Mouse (Mus musculus) limb, embryonic 12.5 days (tissue): Measurements from ENCODE around the gene Evx1. TPM values are rescaled to one million over a fixed set of nuclear protein-coding genes. Genes with fewer than 3 reads are reported as not detected.
A peak's percentile ranks its signal among the peaks of the same experiment; 100 is the strongest.
"Not testable (repeated sequence)": the region's sequence is repeated elsewhere in the genome, so short reads cannot be mapped to it uniquely, and the experiment has no call there.

Experiments
- ATAC-seq: fragments of 200-750 bp; cut with Nextera tagmentation; 2 replicates; pipeline ENCODE4 v1.8.0; 2017; ENCODE audit warnings: low read depth, moderate TSS enrichment; ENCODE audit not compliant: insufficient number of reproducible peaks, insufficient read depth, low FRiP score, low TSS enrichment
- H3K27ac ChIP-seq: fragments of 300-500 bp; sonication (generic); 2 replicates; pipeline ENCODE4 v1.5.1; 2016; ENCODE audit warnings: mild to moderate bottlenecking, moderate library complexity
- H3K27me3 ChIP-seq: fragments of 300-500 bp; sonication (generic); 2 replicates; pipeline ENCODE4 v1.6.1; 2016; ENCODE audit warnings: mild to moderate bottlenecking, moderate library complexity
- H3K36me3 ChIP-seq: fragments of 300-500 bp; sonication (generic); 2 replicates; pipeline ENCODE4 v1.6.1; 2016; ENCODE audit warnings: mild to moderate bottlenecking, moderate library complexity
- H3K4me1 ChIP-seq: fragments of 300-500 bp; sonication (generic); replicated peaks from 2 replicates; pipeline ENCODE4 v1.6.1; 2016
- H3K4me2 ChIP-seq: fragments of 300-500 bp; sonication (generic); 2 replicates; pipeline ENCODE4 v1.6.1; 2016; ENCODE audit warnings: mild to moderate bottlenecking, moderate library complexity
- H3K4me3 ChIP-seq: fragments of 300-500 bp; sonication (generic); replicated peaks from 2 replicates; pipeline ENCODE4 v1.5.1; 2016; ENCODE audit warnings: mild to moderate bottlenecking
- H3K9ac ChIP-seq: fragments of 300-500 bp; sonication (generic); replicated peaks from 2 replicates; pipeline ENCODE4 v1.6.1; 2016; ENCODE audit warnings: mild to moderate bottlenecking, moderate library complexity
- H3K9me3 ChIP-seq: fragments of 300-500 bp; sonication (generic); 2 replicates; pipeline ENCODE4 v1.6.1; 2016; ENCODE audit warnings: mild to moderate bottlenecking, moderate library complexity
- WGBS: fragments of 180-500 bp; shearing (Covaris S2); methylation state at CpG from one replicate; pipeline ENCODE4 v1.1.7; 2016; 5-methylcytosine and 5-hydroxymethylcytosine counted together
- polyA plus RNA-seq: library from polyadenylated mRNA; unstranded; fragments of >200 nt; fragmentation: Nextera tagmentation; extraction: Ambion mirVana; gene quantifications from 2 replicates; pipeline ENCODE4 v1.2.1, GENCODE M21; 2016

Evx1 gene
- polyA plus RNA-seq, 1 experiment from 2014 or later, result 5.2 TPM

DNA sequence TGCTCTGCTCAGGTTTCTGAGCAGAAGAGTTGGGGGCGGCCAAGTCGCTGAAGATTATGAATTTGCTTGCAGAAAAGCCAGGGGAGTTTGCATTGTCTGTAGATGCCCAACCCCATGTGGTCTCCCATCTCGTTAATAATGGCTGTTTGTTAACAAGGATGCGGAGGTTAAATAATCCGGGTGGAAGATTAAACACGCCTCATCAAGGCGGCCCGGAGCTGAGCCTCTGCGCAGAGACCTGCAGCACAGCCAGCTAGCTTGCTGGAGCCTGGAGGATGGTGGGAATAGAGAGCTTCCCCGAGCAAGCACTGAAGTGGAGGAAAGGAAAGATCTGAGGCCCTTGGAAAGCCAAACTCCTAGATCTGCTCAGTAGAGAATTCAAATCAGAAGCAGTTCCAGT, 10.0 kb downstream of the Evx1 start:
- 1% methylated on average over 10 of the region's 10 CpGs for WGBS
- H3K9me3 ChIP-seq, result no peaks in the 10 kb centered on the region
- no peak overlapping the region for H3K9ac ChIP-seq
- H3K4me3 ChIP-seq, result peak overlapping the region; percentile 11; the same call in 1 of the 2 replicates
- peaks cover 77% of the 10 kb centered on the region for H3K27me3 ChIP-seq
- no peak overlapping the region for H3K27ac ChIP-seq
- ATAC-seq, result no peak
- H3K4me1 ChIP-seq, result peaks cover 24% of the 10 kb centered on the region
- no peaks in the 10 kb centered on the region for H3K36me3 ChIP-seq
- H3K4me2 ChIP-seq, result peak overlapping the region; percentile 40

DNA sequence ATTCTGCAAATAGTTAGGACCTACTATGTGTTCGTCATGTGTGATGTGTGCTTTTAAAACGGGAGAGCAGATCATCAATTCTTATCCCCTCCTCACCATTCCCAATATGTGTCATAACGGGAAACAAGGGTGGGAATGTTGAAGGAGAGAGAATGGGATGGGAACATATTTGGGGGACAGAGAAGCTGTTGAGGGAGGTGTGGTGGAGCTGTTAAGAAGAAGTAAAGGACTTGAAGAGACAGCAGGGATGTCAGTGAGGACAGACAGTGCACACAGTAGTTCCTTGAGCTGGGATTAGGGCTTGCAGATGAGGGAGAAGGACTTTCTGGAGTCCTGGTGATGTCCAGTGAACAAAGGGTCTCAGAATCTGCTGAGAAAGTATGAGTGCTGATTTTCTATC, 10.8 kb downstream of the Evx1 start:
- Histone ChIP-seq H3K9ac (no peak overlapping the region), H3K4me1 (peaks cover 24% of the 10 kb centered on the region), H3K4me2 (no peak overlapping the region), H3K36me3 (no peaks in the 10 kb centered on the region), H3K27ac (no peak overlapping the region), H3K27me3 (peaks cover 71% of the 10 kb centered on the region), H3K4me3 (no peak overlapping the region), H3K9me3 (no peaks in the 10 kb centered on the region)
- no peak for ATAC-seq
- WGBS, result 55% methylated on average over 3 of the region's 3 CpGs

DNA sequence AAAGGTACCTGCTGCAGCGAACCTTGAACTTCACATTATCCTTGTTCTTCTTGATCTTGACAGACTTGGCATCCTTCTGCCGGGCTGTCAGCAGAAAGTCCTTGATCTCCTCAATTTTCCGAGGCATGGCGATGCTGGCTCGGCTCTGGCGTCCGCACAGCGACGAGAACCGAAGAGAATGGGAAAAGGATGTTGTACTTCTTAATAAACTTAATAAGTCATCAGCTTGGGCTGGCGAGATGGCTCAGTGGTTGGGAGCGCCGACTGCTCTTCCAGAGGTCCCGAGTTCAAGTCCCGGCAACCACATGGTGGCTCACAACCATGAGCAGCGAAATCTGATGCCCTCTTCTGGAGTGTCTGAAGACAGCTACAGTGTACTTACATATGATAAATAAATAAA, 33.5 kb downstream of the Evx1 start:
- not testable (repeated sequence) for H3K36me3 ChIP-seq, H3K27ac ChIP-seq, H3K4me3 ChIP-seq, H3K9ac ChIP-seq, H3K4me2 ChIP-seq, ATAC-seq, H3K4me1 ChIP-seq, H3K27me3 ChIP-seq, H3K9me3 ChIP-seq
- 95% methylated on average over 16 of the region's 16 CpGs for WGBS

DNA sequence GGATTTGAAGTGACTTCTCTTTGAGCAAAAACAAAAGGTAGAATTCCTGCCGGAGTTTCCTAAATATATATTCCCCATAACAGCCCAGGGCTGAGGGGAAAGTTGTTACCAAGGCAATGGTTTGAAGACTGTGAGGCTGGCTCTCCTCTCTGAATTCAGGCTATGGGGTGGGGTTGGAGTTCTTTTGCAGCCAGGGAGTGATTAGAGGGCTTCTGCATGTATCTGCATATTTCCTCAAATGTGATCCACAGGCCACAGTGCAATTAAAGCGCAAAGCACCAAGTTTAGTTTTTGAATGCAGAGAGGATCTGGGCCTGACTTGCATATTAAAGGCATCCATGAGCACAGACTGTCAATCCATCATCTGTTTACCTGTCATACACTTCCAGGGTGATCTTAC, 52.7 kb downstream of the Evx1 start:
- Histone ChIP-seq H3K9ac (no peak overlapping the region), H3K27me3 (peaks cover 55% of the 10 kb centered on the region), H3K27ac (no peak overlapping the region), H3K36me3 (no peaks in the 10 kb centered on the region), H3K4me1 (peaks cover 22% of the 10 kb centered on the region), H3K4me3 (no peak overlapping the region), H3K4me2 (no peak overlapping the region), H3K9me3 (no peaks in the 10 kb centered on the region)
- WGBS, result 94% methylated on average over 2 of the region's 2 CpGs
- ATAC-seq, result no peak

DNA sequence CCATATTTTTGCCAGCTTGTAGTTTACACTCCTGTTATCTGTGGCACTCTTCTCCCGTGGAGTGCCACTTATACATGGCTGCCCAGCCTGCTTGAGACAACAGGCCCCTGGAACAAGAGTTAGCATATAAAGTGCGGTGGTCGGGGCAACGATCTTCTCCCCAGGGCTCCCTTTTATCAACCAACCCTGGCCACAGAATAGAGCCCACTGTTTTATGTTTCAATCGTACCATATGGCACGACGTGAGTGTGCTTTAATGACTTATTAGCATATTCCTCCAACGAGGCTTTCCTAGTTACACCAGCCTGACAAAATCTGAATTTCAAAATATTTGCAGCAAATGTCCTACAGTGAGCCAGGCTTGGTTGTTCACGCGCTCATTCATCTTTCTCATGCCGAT, 53.2 kb downstream of the Evx1 start:
- Histone ChIP-seq H3K4me2 (no peak overlapping the region), H3K4me3 (no peak overlapping the region), H3K9me3 (no peaks in the 10 kb centered on the region), H3K9ac (no peak overlapping the region), H3K4me1 (peaks cover 26% of the 10 kb centered on the region), H3K27ac (no peak overlapping the region), H3K27me3 (peaks cover 55% of the 10 kb centered on the region), H3K36me3 (no peaks in the 10 kb centered on the region)
- 51% methylated on average over 11 of the region's 11 CpGs for WGBS
- no peak for ATAC-seq

DNA sequence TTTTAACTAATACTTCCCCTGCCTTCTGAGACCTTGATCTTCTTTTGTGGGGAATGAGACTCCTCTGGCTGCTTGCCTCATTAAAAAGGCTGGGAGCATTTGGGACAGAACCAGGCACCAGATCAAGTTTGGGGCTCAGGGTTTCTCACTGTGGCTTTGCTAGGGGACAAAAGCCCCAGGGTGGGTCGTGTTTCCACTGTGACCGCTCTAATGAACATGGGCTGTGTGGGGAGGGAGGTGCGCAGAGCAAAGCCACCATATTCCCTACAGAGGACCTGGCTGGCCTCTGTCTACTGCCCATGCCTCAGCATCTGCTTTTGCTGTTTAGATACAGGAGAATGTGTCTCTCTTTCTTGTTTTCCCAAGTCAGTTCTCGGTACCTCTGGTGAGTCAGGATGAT, 53.8 kb downstream of the Evx1 start:
- Histone ChIP-seq H3K27ac (no peak overlapping the region), H3K4me2 (no peak overlapping the region), H3K4me3 (no peak overlapping the region), H3K9ac (no peak overlapping the region), H3K4me1 (peaks cover 26% of the 10 kb centered on the region), H3K9me3 (no peaks in the 10 kb centered on the region), H3K27me3 (peaks cover 57% of the 10 kb centered on the region), H3K36me3 (no peaks in the 10 kb centered on the region)
- ATAC-seq, result no peak
- 61% methylated on average over 4 of the region's 4 CpGs for WGBS

Other genes starting within 250 kb of the Evx1 start
- gene Hoxa1, start 155.2 kb upstream of the Evx1 start, polyA plus RNA-seq, result 0.58 and 0.70 TPM in 2 replicates
- gene Hoxa2, start 148.7 kb upstream of the Evx1 start, polyA plus RNA-seq, result 1.8 and 2.0 TPM in 2 replicates
- 0.91 and 0.98 TPM in 2 replicates for gene 5730596B20Rik, start 136.0 kb upstream of the Evx1 start, polyA plus RNA-seq
- gene Hoxa4, start 121.7 kb upstream of the Evx1 start, polyA plus RNA-seq, result 0.35 and 0.90 TPM in 2 replicates
- gene Hoxa5, start 108.9 kb upstream of the Evx1 start, polyA plus RNA-seq, result 8.2 and 9.2 TPM in 2 replicates
- gene Hoxa6, start 104.8 kb upstream of the Evx1 start, polyA plus RNA-seq, result 3.1 and 4.1 TPM in 2 replicates
- 7.7 and 7.9 TPM in 2 replicates for gene Hoxa3, start 100.2 kb upstream of the Evx1 start, polyA plus RNA-seq
- 2.1 TPM in 1 of 2 replicates, not detected in the other for gene Gm28308, start 100.2 kb upstream of the Evx1 start, polyA plus RNA-seq
- 11.7 and 13.8 TPM in 2 replicates for gene Hoxa7, start 91.6 kb upstream of the Evx1 start, polyA plus RNA-seq
- gene Hoxa9, start 82.4 kb upstream of the Evx1 start, polyA plus RNA-seq, result 74.7 and 77.4 TPM in 2 replicates
- gene Hoxa10, start 72.6 kb upstream of the Evx1 start, polyA plus RNA-seq, result 272 and 294 TPM in 2 replicates
- gene Hoxa11, start 67.7 kb upstream of the Evx1 start, polyA plus RNA-seq, result 88.2 and 96.8 TPM in 2 replicates
- gene Hoxa13, start 52.6 kb upstream of the Evx1 start, polyA plus RNA-seq, result 33.1 and 34.1 TPM in 2 replicates